Mouse (Mus musculus) megakaryocyte, embryonic 14.5 days (primary cell): Measurements from ENCODE around the gene Fxr2.

Experiments
- FLI1 ChIP-seq: IDR thresholded peaks from 2 replicates; pipeline ENCODE4 v1.6.1; 2012; ENCODE audit warnings: low read length, inconsistent platforms, mixed read lengths
- GATA1 ChIP-seq: IDR thresholded peaks from 3 replicates; pipeline ENCODE4 v1.6.1; 2012; ENCODE audit warnings: mixed read lengths, low read length, inconsistent platforms, borderline replicate concordance

GRCm38 (mm10) chr11:69682209-69682839, 49.5 kb downstream of the Fxr2 start:
- TF ChIP-seq GATA1 = no peak
- TF ChIP-seq FLI1 = no peak
